Mouse (Mus musculus) liver, adult 2 months (tissue): ENCODE results near the gene Eno3.

Source experiments
- CTCF ChIP-seq: fragments of 200-500 bp; IDR thresholded peaks from 2 replicates; pipeline ENCODE4 v1.5.1; 2011; ENCODE audit warnings: low read depth, low read length, control low read depth
- POLR2A ChIP-seq: fragments of 200-500 bp; IDR thresholded peaks from 2 replicates; pipeline ENCODE4 v1.6.1; 2011; ENCODE audit warnings: low read length, control low read depth; ENCODE audit not compliant: insufficient read depth; ENCODE audit errors: extremely low read depth

DNA sequence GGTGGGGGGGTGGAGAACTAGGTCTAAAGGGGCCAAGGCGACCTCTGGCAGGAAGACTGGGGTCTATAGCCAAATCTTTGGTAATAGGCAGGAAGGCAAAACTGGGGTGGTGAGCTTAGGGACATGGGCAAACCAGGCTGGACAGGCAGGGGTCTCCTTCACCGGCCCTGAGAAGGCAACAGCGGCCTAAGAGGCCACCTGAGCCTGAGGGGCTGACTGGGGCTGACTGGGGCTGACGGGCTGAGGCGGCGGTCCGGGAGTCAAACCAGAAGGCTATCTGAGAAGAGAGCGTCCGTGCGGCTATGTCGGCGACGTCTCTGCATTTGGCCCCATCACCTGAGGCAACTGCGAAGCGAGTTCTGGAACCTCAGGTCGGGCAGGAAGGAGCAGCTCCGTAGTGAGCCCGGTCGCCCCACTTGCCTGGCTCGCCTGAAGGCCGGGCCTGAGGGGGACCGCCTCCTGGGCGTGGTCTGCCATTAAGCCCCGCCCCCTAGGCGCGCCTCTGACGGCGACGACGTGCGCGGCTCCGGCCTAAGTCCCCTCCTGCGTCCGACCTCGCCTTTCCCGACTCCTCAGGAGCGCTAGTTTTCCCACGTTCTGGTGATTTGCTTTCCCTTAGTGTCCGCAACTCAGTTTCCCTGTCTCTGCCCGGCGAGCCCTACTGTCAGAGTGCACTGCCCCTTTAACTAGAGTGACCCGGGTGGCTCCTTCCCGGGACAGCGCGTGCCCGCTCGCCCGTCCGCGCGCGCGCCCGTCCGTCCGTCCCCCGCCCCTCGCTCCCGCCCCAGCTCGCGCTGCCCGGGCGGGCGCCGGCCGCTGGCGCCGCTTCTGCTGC, 42.9 kb downstream of the Eno3 start, which contains the start of the genes Inca1 and Kif1c:
- TF ChIP-seq CTCF, result no peak
- TF ChIP-seq POLR2A, result peak; percentile 96
